Mouse (Mus musculus): ENCODE data around the gene Prss40. TPM values are rescaled to one million over a fixed set of nuclear protein-coding genes. Genes with fewer than 3 reads are reported as not detected.

The Prss40 gene
- polyA plus RNA-seq, 1 experiment, result not detected

GRCm38 (mm10) chr1:34502991-34503390 is 57.8 kb downstream of the Prss40 start:
- Histone ChIP-seq H3K9me3 (replicated peaks; ENCODE audit: control insufficient read depth, insufficient read depth, low read length, poor library complexity, severe bottlenecking) (no peaks in the 10 kb centered on the region), H3K9ac (ENCODE audit: low read depth, poor library complexity, severe bottlenecking) (no peak overlapping the region), H3K27ac (ENCODE audit: insufficient read depth, low read length) (no peak overlapping the region), H3K27me3 (ENCODE audit: control insufficient read depth, insufficient read depth, low read length, poor library complexity, severe bottlenecking) (no peaks in the 10 kb centered on the region), H3K4me1 (ENCODE audit: control insufficient read depth, insufficient read depth, low read length) (no peaks in the 10 kb centered on the region), H3K4me3 (ENCODE audit: low read depth, low read length) (no peak overlapping the region), H3K36me3 (ENCODE audit: control insufficient read depth, insufficient read depth, low read length, poor library complexity, severe bottlenecking) (no peaks in the 10 kb centered on the region)
- TF ChIP-seq EP300 (IDR thresholded peaks at IDR 0.05; ENCODE audit: insufficient read depth, low read depth, low read length) (no peak), CTCF (IDR thresholded peaks at IDR 0.05; ENCODE audit: low read depth, low read length) (no peak), POLR2A (IDR thresholded peaks at IDR 0.05; ENCODE audit: insufficient read depth, low read length) (no peak)

Other genes starting within 250 kb of the Prss40 start
- 15.5 and 15.6 TPM in 2 replicates for gene Ccdc115, start 121.3 kb downstream of the Prss40 start, polyA plus RNA-seq (2011; ENCODE audit: insufficient read depth, insufficient read length, low read depth, missing spikeins)
- gene Imp4, start 121.1 kb downstream of the Prss40 start, polyA plus RNA-seq (2011; ENCODE audit: insufficient read depth, insufficient read length, low read depth, missing spikeins), result 42.2 and 49.2 TPM in 2 replicates
- 3.2 and 5.6 TPM in 2 replicates for gene Ptpn18, start 101.2 kb downstream of the Prss40 start, polyA plus RNA-seq (2011; ENCODE audit: insufficient read depth, insufficient read length, low read depth, missing spikeins)
- gene Prss39, start 62.5 kb downstream of the Prss40 start, polyA plus RNA-seq (2011; ENCODE audit: insufficient read depth, insufficient read length, low read depth, missing spikeins), result not detected in 2 replicates
- gene Cfc1, start 25.3 kb downstream of the Prss40 start, polyA plus RNA-seq (2011; ENCODE audit: insufficient read depth, insufficient read length, low read depth, missing spikeins), result 1.8 and 2.2 TPM in 2 replicates
- not detected in 2 replicates for gene Amer3, start 18.7 kb upstream of the Prss40 start, polyA plus RNA-seq (2011; ENCODE audit: insufficient read depth, insufficient read length, low read depth, missing spikeins)

All from ES-Bruce4 (cell line).